Mouse (Mus musculus) liver, postnatal 0 days (tissue): ENCODE measurements around the gene Btnl4. TPM values are rescaled to one million over a fixed set of nuclear protein-coding genes. Genes with fewer than 3 reads are reported as not detected.
"Not testable (repeated sequence)": the region's sequence is repeated elsewhere in the genome, so short reads cannot be mapped to it uniquely, and the experiment has no call there.

ENCODE experiments used
- ATAC-seq: fragments of 200-750 bp; cut with Nextera tagmentation; 2 replicates; pipeline ENCODE4 v1.8.0; 2017; ENCODE audit warnings: mild to moderate bottlenecking, moderate library complexity
- DNase-seq: peaks from one replicate; pipeline ENCODE4 v3.0.0-alpha.2; 2016
- H3K27ac ChIP-seq: fragments of 300-500 bp; sonication (generic); 2 replicates; pipeline ENCODE4 v1.5.1; 2014; ENCODE audit warnings: antibody characterized with exemption, moderate library complexity, mild to moderate bottlenecking, low read depth
- H3K27me3 ChIP-seq: fragments of 300-500 bp; sonication (generic); 2 replicates; pipeline ENCODE4 v1.6.1; 2014; ENCODE audit warnings: low read length, control low read depth, mixed read lengths; ENCODE audit not compliant: insufficient read depth
- H3K36me3 ChIP-seq: fragments of 300-500 bp; sonication (generic); replicated peaks from 2 replicates; pipeline ENCODE4 v1.6.1; 2014; ENCODE audit warnings: mild to moderate bottlenecking, control low read depth, low read length, moderate library complexity, mixed read lengths; ENCODE audit not compliant: insufficient read depth
- H3K4me1 ChIP-seq: fragments of 300-500 bp; sonication (generic); 2 replicates; pipeline ENCODE4 v1.6.1; 2014; ENCODE audit warnings: antibody characterized with exemption, mild to moderate bottlenecking, control low read depth; ENCODE audit not compliant: insufficient read depth
- H3K4me2 ChIP-seq: fragments of 300-500 bp; sonication (generic); 2 replicates; pipeline ENCODE4 v1.6.1; 2014; ENCODE audit warnings: low read depth, mild to moderate bottlenecking, low read length, moderate library complexity, mixed read lengths
- H3K4me3 ChIP-seq: fragments of 300-500 bp; sonication (generic); 2 replicates; pipeline ENCODE4 v1.5.1; 2014; ENCODE audit warnings: low read depth, low read length
- H3K9ac ChIP-seq: fragments of 300-500 bp; sonication (generic); replicated peaks from 2 replicates; pipeline ENCODE4 v1.6.1; 2014; ENCODE audit warnings: mild to moderate bottlenecking, moderate library complexity
- H3K9me3 ChIP-seq: fragments of 300-500 bp; sonication (generic); 2 replicates; pipeline ENCODE4 v1.6.1; 2016; ENCODE audit warnings: mild to moderate bottlenecking, control low read depth, low read length, mixed read lengths
- CTCF ChIP-seq: sonication (generic); IDR thresholded peaks from 2 replicates; pipeline ENCODE4 v1.5.1; 2016; ENCODE audit warnings: antibody characterized with exemption, low read depth
- EP300 ChIP-seq: IDR thresholded peaks from 2 replicates; pipeline ENCODE4 v1.6.1; 2016; ENCODE audit warnings: antibody characterized with exemption, low read depth, mild to moderate bottlenecking
- WGBS: fragments of 180-500 bp; shearing (Covaris S2); extraction: QIAGEN DNeasy Blood & Tissue Kit; methylation state at CpG from one replicate; pipeline ENCODE4 v1.1.7; 2014; ENCODE audit not compliant: insufficient replicate concordance; 5-methylcytosine and 5-hydroxymethylcytosine counted together
- polyA plus RNA-seq: library from polyadenylated mRNA; unstranded; fragments of >200 nt; fragmentation: Nextera tagmentation; extraction: Ambion mirVana; gene quantifications from 2 replicates; pipeline ENCODE4 v1.2.1, GENCODE M21; 2015

Btnl4 gene
- polyA plus RNA-seq: not detected in 2 replicates

DNA sequence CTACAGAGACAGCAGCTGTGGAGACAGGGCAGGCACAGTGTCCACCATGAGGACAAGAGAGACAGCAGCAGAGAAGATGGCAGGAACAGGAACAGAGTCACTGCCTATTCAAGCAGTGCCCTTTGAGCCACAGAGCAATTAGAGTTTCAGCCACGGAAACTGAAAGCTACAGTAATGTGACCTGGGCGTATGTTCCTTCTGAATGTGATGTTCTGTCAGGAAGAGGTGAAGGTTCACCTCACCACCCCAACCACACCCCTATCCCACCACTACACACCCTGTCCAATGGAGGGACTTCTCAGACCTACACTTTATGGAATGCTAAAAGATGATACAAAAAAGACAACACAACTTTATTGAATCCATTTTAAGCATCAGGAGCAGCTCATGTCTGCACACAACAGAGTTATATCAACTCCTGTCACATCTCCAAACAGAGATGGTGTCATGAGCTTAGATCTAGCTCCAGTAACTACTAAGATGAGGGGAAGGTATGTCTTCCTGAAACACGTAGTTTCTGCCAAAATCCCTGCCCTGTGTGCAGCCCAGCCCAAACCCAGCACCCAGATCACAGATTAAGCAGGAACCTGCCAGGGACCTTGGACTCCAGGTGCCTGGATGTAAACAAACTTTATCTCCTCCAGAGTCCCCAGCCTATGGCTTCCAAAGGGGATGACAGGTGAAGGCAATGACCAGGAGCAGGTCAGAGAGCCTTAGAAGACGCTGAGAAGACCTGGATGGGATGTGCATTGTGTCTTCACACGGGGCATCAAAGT, at the start of gene Btnl4:
Gene Btnl4, minus strand, starts transcription at position 81 of the 776 bp plus-strand sequence.
- not testable (repeated sequence) for H3K36me3 ChIP-seq, H3K4me1 ChIP-seq, H3K4me3 ChIP-seq, H3K9ac ChIP-seq, ATAC-seq, DNase-seq, H3K4me2 ChIP-seq, H3K27ac ChIP-seq, H3K27me3 ChIP-seq, H3K9me3 ChIP-seq
- WGBS: 63% methylated on average over 4 of the region's 5 CpGs

DNA sequence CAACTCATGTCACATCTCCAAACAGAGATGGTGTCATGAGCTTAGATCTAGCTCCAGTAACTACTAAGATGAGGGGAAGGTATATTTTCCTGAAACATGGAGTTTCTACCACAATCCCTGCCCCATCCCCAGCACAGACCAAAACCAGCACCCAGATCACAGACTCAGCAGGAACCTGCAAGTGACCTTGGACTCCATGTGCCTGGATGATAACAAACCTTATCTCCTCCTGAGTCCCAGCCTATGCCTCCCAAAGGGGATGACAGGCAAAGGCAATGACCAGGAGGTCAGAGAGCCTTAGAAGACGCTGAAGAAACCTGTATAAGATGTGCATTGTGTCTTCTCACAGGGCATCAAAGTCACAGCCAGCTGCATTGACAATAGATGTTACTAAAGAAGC, 41.9 kb upstream of the Btnl4 start:
- H3K36me3 ChIP-seq: no peaks in the 10 kb centered on the region
- TF ChIP-seq CTCF (no peak), EP300 (no peak)
- DNase-seq: no peak
- no peaks in the 10 kb centered on the region for H3K27me3 ChIP-seq
- no peak overlapping the region for H3K4me3 ChIP-seq
- no peak for ATAC-seq
- H3K9ac ChIP-seq: no peak overlapping the region
- 57% methylated on average over 1 of the region's 1 CpGs for WGBS
- H3K4me1 ChIP-seq: no peaks in the 10 kb centered on the region
- H3K9me3 ChIP-seq: no peaks in the 10 kb centered on the region
- H3K27ac ChIP-seq: no peak overlapping the region
- no peak overlapping the region for H3K4me2 ChIP-seq

DNA sequence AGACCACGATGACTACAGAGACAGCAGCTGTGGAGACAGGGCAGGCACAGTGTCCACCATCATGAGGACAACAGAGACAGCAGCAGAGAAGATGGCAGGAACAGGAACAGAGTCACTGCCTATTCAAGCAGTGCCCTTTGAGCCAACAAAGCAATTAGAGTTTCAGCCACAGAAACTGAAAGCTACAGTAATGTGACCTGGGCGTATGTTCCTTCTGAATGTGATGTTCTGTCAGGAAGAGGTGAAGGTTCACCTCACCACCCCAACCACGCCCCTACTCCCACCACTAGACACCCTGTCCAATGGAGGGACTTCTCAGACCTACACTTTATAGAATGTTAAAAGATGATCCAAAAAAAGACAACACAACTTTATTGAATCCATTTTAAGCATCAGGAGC, 41.5 kb upstream of the Btnl4 start:
- H3K9me3 ChIP-seq, H3K27ac ChIP-seq, H3K4me1 ChIP-seq, H3K27me3 ChIP-seq, DNase-seq, H3K4me2 ChIP-seq, H3K4me3 ChIP-seq, H3K36me3 ChIP-seq, H3K9ac ChIP-seq, ATAC-seq: not testable (repeated sequence)
- 57% methylated on average over 3 of the region's 3 CpGs for WGBS

DNA sequence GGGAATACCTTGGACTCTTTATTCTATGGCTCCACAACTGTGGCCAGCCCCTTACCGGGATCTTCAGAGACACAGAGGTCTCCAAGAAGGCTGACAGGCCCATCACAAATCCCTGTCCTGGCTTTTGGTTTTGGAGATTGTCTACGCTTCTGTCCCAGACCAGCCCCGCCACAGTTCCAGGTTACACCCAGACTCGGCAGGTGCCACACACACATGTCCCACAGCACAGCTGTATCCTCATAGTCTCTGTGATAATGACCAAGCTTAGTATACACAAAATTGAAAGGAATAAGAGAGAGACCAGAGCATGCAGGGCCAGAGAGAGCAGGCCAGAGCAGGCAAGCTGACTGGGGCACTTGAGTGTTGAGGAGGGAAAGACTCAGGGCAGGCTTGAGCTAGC, 40.7 kb upstream of the Btnl4 start:
- Histone ChIP-seq H3K4me2 (no peak overlapping the region), H3K36me3 (no peaks in the 10 kb centered on the region), H3K9me3 (no peaks in the 10 kb centered on the region), H3K27ac (no peak overlapping the region), H3K4me1 (no peaks in the 10 kb centered on the region), H3K4me3 (no peak overlapping the region), H3K27me3 (no peaks in the 10 kb centered on the region), H3K9ac (no peak overlapping the region)
- ATAC-seq: no peak
- 82% methylated on average over 4 of the region's 4 CpGs for WGBS
- DNase-seq: no peak
- TF ChIP-seq EP300: no peak
- no peak for TF ChIP-seq CTCF

DNA sequence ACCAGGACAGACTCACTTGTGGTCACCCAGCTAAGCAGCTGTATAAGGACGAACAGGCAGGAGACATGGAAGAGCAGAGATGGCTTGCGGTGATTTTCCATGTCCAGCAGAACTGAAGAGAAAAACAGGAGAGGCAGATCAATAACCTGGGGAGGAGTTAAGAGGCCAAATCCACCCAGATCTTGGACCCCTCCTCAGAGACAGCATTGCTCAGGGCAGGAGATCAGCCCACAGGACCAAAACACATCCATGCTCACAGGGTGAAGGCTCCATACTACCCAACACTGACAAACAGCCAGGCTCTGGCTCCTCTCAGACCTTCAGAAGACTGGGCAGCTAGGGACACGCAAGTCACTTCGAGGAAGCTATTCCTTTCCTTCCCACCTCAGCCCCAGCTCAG, 40.1 kb upstream of the Btnl4 start, which contains the start of gene Btnl6:
Gene Btnl6, minus strand, starts transcription at position 101 of the 400 bp plus-strand sequence.
- TF ChIP-seq EP300: no peak
- no peak for TF ChIP-seq CTCF
- no peaks in the 10 kb centered on the region for H3K27me3 ChIP-seq
- no peak within 1 kb of the TSS for H3K27ac ChIP-seq
- no peak for DNase-seq
- H3K4me2 ChIP-seq: no peak within 1 kb of the TSS
- no peaks in the 10 kb centered on the region for H3K9me3 ChIP-seq
- no peaks in the 10 kb centered on the region for H3K36me3 ChIP-seq
- ATAC-seq: no peak
- 74% methylated on average over 4 of the region's 4 CpGs for WGBS
- no peak within 1 kb of the TSS for H3K4me3 ChIP-seq
- H3K4me1 ChIP-seq: no peaks in the 10 kb centered on the region
- no peak within 1 kb of the TSS for H3K9ac ChIP-seq

DNA sequence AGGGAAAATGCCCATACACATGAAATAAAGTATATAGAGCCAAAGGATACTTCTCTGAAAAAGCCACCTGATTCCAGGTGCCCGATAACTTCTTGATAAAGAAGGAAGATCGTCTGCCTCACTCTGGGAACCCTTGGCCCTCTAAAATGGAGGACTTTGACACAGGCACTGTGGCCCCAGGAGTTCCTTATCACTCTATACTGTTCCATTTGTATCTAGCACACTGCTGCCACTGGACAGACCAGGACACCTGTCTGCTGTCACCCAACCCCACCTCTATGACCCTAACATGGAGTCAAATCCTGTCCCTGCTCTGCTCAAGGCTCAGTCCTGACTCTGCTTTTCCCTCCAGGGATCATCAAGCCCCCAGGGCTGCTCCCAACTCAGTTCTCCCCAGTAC, 39.4 kb upstream of the Btnl4 start:
- no peak overlapping the region for H3K9ac ChIP-seq
- ATAC-seq: no peak
- H3K9me3 ChIP-seq: no peaks in the 10 kb centered on the region
- no peaks in the 10 kb centered on the region for H3K36me3 ChIP-seq
- DNase-seq: no peak
- 65% methylated on average over 2 of the region's 2 CpGs for WGBS
- H3K27me3 ChIP-seq: no peaks in the 10 kb centered on the region
- no peak for TF ChIP-seq CTCF
- no peak for TF ChIP-seq EP300
- no peak overlapping the region for H3K4me3 ChIP-seq
- no peak overlapping the region for H3K4me2 ChIP-seq
- H3K4me1 ChIP-seq: no peaks in the 10 kb centered on the region
- H3K27ac ChIP-seq: no peak overlapping the region
